Mouse (Mus musculus) cerebellum, adult 18-20 months (tissue): ENCODE measurements around the gene Mrpl28.
"Not testable (repeated sequence)": the region's sequence is repeated elsewhere in the genome, so short reads cannot be mapped to it uniquely, and the experiment has no call there.

ENCODE experiments used
- DNase-seq, 2 experiments: peaks; one replicate each; pipeline ENCODE4 v3.0.0; 2021

Mrpl28 gene

GRCm38 (mm10) chr17:26123267-26123684 lies at the start of gene Mrpl28:
Gene Mrpl28 (plus strand): TSS chr17:26123500.
- peak; percentile 90 for DNase-seq

GRCm38 (mm10) chr17:26075246-26075645 lies 48.1 kb upstream of the Mrpl28 start:
- DNase-seq: no peak

GRCm38 (mm10) chr17:26078851-26079250 lies 44.4 kb upstream of the Mrpl28 start:
- no peak for DNase-seq

DNA sequence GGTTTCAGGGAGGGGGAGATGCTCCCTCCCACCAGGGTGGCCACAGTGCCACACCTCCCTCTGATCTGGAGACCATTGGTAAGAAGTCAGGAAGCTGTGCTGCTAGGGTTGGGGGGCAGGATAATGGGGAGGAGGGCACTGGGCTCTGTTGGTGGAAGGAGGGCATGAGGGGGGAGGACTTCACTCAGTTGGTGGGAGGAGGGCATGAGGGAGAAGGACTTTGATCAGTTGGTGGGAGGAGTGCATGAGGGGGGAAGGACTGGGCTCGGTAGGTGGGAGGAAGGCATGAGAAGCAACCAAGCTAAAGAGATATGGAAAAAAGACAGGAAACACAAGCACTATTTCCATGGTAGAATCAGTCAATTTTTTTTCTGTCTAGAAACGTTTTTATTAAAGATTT lies 42.4 kb upstream of the Mrpl28 start:
- no peak for DNase-seq

DNA sequence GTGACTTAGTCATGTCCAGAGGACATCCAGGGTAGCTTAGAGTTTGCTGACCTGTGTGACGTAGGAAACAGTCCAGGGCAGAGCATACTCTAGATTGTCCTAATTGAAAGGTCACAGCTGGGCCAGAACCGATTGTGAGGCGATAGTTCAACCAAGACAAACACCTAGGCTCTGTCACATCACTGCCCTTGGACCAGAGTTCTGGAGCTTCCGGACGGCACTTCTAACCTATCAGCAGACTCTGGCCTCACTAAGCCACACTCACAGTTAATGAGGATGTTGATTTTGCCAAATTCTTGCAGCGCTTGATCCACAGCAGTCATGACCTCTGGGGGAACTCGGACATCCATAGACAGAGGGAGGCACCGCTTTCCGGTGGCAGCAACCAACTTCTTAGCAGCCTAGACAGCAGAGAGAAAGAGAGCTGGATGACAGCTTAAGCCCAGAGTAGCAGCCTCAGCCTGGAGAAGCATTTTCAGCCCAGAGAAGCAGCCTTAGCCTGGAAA lies 36.2 kb upstream of the Mrpl28 start:
- DNase-seq: no peak

GRCm38 (mm10) chr17:26089905-26090632 lies 33.2 kb upstream of the Mrpl28 start, which contains the start of gene Decr2:
Gene Decr2 (minus strand): TSS chr17:26090337.
- peak; percentile 90 to 91 for DNase-seq

DNA sequence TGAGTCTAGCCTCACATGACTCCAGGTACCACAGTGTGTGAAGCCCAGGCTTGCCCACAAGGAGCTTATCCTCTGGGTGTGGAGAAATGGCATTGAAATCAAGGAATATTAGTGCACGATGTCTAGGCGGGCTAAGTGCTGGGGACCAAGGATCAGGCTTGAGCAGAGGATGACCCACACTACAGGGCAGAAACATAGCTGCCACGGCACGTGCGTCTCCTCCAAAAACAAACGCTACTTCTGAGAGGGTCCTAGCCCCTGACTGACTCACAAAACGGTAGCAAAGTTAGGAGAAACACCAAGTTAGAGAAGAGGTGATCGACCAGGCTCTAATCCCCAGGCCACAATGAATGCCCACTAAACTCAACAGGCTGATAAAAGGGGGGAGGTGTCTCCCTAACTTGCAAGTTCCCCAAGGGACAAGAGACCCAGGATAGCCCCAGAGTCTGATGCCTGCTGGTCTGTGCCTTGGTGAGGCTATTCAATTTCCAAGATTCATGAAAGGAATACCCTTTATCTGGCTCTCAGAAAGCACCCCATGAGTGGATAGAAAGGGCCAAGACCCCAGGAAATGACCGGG lies 28.7 kb upstream of the Mrpl28 start:
- DNase-seq: no peak

DNA sequence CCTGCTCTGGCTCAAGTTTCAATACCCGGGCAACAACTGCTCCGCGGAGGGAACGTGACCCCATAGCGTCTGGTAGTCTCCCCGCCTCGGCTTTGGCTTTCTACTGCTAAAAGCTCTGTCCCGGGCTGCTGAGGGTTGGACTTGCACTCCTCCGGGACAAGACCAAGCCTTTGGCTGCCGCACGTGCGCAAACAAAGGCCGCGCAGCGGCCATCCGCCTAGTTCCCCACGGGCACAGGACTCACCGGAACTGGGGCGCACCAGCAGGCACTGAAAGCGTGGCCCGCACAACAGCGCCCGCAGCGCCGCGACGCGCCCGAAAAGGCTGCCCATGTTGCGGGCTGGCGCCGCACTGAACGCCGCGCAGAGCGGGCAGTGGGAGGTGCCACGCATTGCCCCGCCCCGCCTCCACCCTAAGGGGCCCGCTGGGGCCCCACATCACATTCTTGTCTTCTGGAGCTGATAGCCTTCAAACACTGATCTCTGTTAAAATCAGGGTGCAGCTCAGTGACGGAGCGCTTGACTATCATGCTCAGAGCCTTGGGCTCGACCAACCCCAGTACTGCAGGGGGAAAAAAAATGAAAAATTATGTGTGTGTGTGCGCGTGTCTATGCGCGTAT lies 28.1 kb upstream of the Mrpl28 start, which contains the start of gene Nme4:
Gene Nme4 (minus strand): TSS at position 482 of the 620 bp plus-strand sequence.
- DNase-seq: peak; percentile 77 to 83

DNA sequence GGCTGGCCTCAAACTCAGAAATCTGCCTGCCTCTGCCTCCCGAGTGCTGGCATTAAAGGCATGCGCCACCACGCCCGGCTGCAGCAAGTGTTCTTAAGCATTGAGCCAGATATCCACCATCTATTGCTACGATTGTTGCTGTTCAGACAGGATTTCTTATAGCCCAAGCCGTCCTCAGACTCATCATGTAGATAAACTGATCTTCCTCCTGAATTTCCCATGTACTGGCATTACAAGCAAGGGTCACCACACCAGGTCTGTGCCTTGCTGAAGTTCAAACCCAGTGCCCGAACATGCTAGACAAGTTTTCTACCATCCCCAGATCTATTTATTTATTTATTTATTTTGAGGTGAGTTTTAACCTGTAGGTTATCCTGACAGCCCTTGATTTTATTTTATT lies 24.8 kb upstream of the Mrpl28 start:
- DNase-seq: no peak

DNA sequence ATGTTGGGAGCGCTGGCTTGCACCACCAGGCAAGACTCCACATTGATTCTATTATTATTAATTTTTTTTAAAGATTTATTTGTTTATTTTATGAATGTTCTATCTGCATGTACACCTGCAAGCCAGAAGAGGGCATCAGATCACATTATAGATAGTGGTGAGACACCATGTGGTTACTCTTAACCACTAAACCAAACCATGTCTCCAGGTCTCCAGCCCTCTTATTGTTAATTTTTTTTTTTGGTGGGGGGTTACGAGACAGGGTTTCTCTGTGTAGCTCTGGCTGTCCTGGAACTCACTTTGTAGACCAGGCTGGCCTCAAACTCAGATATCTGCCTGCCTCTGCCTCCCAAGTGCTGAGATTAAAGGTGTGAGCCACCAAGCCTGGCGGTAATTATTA lies 24.0 kb upstream of the Mrpl28 start:
- DNase-seq: peak in 1 of 2 experiments; percentile 43

DNA sequence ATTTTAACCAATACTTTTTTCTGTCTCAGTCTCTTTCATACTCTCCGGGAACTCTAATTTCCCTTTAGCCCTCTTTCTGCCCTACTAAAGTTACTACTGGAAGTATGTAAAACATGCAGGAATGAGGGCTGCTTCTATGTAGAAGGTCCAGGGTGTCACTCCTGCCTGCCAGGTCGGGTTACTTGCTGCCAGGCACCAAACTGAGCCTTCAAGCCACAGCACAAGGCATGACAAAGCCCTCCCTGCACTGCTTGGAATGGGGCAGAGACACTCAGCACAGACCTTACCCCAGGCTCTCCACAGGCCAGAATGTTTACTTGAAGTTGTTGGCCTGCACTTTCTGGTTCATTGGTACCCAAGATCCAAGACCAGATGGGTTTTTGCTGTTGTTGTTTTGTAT lies 23.1 kb upstream of the Mrpl28 start:
- DNase-seq: no peak

- no peak for DNase-seq
Measured at GRCm38 (mm10) chr17:26101478-26101877, 21.8 kb upstream of the Mrpl28 start.

- DNase-seq: no peak
Measured at GRCm38 (mm10) chr17:26105619-26106018, 17.7 kb upstream of the Mrpl28 start.

GRCm38 (mm10) chr17:26110156-26110555 lies 13.1 kb upstream of the Mrpl28 start:
- DNase-seq: no peak

GRCm38 (mm10) chr17:26111024-26111423 lies 12.3 kb upstream of the Mrpl28 start:
- DNase-seq: no peak

DNA sequence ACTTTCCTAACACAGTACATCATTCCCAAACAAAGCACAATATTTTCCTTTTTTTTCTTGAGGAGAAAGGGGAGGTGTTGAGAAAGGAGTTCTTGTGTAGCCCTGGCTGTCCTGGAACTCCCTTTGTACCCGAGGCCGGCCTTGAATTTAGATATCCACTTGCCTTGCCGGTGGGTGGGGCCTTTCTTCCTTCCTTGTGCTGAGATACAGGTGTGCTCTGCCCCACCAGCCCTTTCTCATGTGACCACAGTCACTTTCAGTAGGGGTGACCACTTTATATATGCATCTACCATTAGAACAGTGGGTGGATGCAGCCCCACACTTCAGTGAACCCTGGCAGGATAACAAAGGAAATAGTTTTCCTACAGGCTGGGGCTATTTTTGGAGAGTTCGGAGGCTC lies 11.6 kb upstream of the Mrpl28 start:
- DNase-seq: no peak

DNA sequence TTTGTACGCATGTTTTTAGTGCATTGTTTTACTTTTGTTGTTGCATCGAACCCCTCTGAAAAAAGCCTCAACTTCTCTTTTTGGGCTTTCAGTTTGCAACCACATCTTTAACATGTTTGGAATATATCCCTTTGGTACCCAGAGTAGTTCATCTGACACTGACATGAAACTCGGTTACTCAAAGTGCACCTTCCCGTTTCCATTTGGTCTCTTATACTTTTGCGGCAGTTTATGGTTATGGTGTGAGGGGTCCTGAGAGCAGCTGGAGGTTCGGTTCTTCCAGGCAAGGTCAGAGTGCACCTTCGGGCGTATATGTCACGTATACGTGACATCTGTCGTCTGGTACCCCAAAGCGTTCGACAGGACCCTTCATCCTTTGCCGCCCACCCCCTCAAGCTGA lies 10.5 kb upstream of the Mrpl28 start:
- DNase-seq: no peak

DNA sequence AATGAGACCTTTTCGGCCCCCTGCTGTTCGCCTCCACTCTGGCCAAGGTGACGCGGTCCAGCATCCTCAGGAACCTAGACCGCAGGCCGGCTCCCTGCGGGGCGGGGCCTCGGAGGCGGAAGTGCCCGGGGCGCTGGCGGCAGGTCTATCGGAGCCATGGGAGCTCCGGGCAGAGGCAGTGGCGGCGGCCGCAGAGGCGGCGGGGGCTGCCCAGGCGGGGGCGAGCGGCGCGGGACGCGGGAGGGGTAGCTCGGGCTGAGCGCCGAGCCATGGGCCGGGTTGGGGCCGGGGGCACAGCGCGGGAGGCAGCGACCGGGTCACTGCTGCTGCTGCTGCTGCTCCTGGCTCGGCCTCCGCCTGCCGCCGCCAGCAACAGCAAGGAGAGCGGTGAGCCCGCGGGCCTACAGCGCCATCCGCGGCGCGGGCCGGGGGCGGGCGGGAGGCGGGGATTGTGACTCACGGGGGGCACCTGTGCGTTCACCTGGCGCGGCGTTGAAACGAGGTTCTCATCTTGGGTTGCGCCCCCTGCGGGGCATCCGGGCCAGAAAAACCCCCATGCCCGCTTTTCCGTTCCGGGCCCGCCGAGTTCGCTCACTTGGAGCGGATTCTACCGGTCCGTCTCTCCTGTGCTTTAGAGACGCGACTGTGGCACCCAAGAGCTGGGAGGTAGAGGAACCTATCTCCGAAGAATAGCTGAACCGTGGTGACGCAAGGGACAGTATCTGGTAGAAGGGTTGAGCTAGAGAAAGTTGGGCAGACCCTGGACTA lies 9.9 kb upstream of the Mrpl28 start, which contains the start of gene Tmem8:
Gene Tmem8 (plus strand): TSS at position 119 of the 768 bp plus-strand sequence.
- DNase-seq: peak; percentile 80 to 85

- no peak for DNase-seq
Measured at GRCm38 (mm10) chr17:26114061-26114460, 9.2 kb upstream of the Mrpl28 start.

GRCm38 (mm10) chr17:26114461-26114860 lies 8.8 kb upstream of the Mrpl28 start:
- DNase-seq: not testable (repeated sequence)

DNA sequence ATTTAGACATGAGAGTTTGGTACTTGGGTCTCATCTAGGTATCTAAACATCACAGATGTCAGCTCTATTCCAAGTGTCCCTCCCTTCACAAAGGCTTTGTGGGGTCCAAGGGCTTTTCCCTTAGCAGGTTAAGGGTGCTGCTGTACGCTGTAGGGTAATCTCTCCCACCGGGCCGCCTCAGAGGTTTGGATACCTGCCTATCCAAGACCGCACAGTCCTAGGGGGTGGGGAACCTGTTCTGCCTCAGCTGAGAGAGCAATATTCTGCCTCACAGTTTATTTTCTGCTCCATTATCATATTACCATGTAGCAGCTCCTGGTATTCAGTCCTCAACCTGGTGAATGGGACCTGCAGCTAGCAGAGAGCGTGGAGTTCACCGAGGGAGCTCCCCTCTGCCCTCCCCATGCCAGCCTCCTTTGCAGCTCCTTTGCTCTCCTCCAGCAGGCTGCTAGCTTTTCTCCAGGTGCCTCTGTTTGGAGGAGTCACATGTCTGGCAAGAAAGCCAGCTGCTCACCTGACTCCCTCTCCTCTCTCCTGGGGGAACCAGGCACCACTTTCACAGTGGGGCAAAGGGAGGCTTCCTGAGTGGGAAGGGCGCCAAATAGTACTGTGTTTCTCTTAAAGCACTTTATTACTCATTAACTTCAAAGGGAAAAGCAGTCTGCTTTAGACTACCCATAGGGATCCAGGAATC lies 7.9 kb upstream of the Mrpl28 start:
- DNase-seq: no peak

DNA sequence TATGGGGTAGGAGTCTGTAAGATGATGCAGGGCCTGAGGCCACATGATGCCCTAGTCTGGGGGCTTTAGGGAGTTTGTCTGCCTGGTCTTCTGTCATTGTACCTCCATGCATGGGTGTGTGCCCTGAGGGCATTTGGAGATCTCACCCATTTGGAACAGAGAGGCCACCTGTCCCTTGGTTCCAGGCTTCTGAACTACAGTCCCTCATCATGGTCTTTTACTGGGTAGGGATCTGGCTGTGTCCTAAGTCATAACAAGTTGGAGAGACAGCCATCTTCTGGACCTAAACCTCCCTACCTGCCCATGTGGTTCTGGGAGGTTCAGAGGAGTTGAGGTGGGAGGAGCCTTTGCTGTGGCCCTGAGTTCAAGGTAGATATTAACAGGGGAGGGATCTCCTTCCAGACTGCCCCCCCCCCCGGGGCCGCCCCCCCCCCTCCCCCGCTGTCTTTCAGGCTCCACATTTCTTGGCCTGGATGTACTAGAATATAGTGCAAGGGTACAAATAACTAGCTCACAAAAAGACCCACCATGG lies 7.3 kb upstream of the Mrpl28 start:
- no peak for DNase-seq
